Mouse (Mus musculus) kidney, postnatal 0 days (tissue): ENCODE results near the gene Ankrd23. TPM values are rescaled to one million over a fixed set of nuclear protein-coding genes. Genes with fewer than 3 reads are reported as not detected.

ENCODE experiments used
- ATAC-seq: fragments of 200-750 bp; cut with Nextera tagmentation; replicated peaks from 2 replicates; pipeline ENCODE4 v1.8.0; 2017; ENCODE audit warnings: low read depth, moderate number of reproducible peaks, moderate TSS enrichment, moderate library complexity; ENCODE audit not compliant: low FRiP score
- DNase-seq: peaks from one replicate; pipeline ENCODE4 v3.0.0-alpha.2; 2016; ENCODE audit warnings: low spot score
- H3K27ac ChIP-seq: fragments of 300-500 bp; sonication (generic); 2 replicates; pipeline ENCODE4 v1.5.1; 2014; ENCODE audit warnings: mild to moderate bottlenecking
- H3K27me3 ChIP-seq: fragments of 300-500 bp; sonication (generic); 2 replicates; pipeline ENCODE4 v1.6.1; 2014; ENCODE audit warnings: low read length, mixed read lengths; ENCODE audit not compliant: insufficient read depth
- H3K36me3 ChIP-seq: fragments of 300-500 bp; sonication (generic); 2 replicates; pipeline ENCODE4 v1.6.1; 2014; ENCODE audit warnings: low read length, mixed read lengths; ENCODE audit not compliant: insufficient read depth
- H3K4me1 ChIP-seq: fragments of 300-500 bp; sonication (generic); replicated peaks from 2 replicates; pipeline ENCODE4 v1.6.1; 2014; ENCODE audit warnings: antibody characterized with exemption, low read length, mixed read lengths; ENCODE audit not compliant: insufficient read depth
- H3K4me2 ChIP-seq: fragments of 300-500 bp; sonication (generic); 2 replicates; pipeline ENCODE4 v1.6.1; 2014; ENCODE audit warnings: mild to moderate bottlenecking, low read length, moderate library complexity, mixed read lengths
- H3K4me3 ChIP-seq: fragments of 300-500 bp; sonication (generic); replicated peaks from 2 replicates; pipeline ENCODE4 v1.5.1; 2014; ENCODE audit warnings: low read depth, low read length
- H3K9ac ChIP-seq: fragments of 300-500 bp; sonication (generic); 2 replicates; pipeline ENCODE4 v1.6.1; 2014; ENCODE audit warnings: low read depth, low read length
- H3K9me3 ChIP-seq: fragments of 300-500 bp; sonication (generic); replicated peaks from 2 replicates; pipeline ENCODE4 v1.6.1; 2016; ENCODE audit warnings: low read length, inconsistent platforms, mixed read lengths
- CTCF ChIP-seq: IDR thresholded peaks from 2 replicates; pipeline ENCODE4 v1.5.1; 2016; ENCODE audit warnings: antibody characterized with exemption, low read depth, mild to moderate bottlenecking, moderate library complexity
- WGBS: fragments of 180-500 bp; shearing (Covaris S2); extraction: QIAGEN DNeasy Blood & Tissue Kit; methylation state at CpG from one replicate; pipeline ENCODE4 v1.1.7; 2014; 5-methylcytosine and 5-hydroxymethylcytosine counted together
- polyA plus RNA-seq: library from polyadenylated mRNA; unstranded; fragments of >200 nt; fragmentation: Nextera tagmentation; extraction: Ambion mirVana; gene quantifications from 2 replicates; pipeline ENCODE4 v1.2.1, GENCODE M21; 2015

Gene Ankrd23
- polyA plus RNA-seq, 1 experiment from 2014 or later, result 10.9 TPM

GRCm38 (mm10) chr1:36572140-36572700, 35.5 kb upstream of the Ankrd23 start:
- peaks cover 47% of the 10 kb centered on the region for H3K4me1 ChIP-seq
- ATAC-seq (no peak), DNase-seq (no peak)
- TF ChIP-seq CTCF, result no peak
- 0 out of 2 replicates have a peak overlapping the region, but pooled peaks have one; percentile 15 for H3K27ac ChIP-seq
- H3K9me3 ChIP-seq, result no peaks in the 10 kb centered on the region
- no peaks in the 10 kb centered on the region for H3K36me3 ChIP-seq
- H3K9ac ChIP-seq, result no peak overlapping the region
- H3K27me3 ChIP-seq, result no peaks in the 10 kb centered on the region
- no peak overlapping the region for H3K4me2 ChIP-seq
- H3K4me3 ChIP-seq, result no peak overlapping the region
- WGBS, result 55% methylated on average over 2 of the region's 2 CpGs

GRCm38 (mm10) chr1:36571627-36572026, 34.9 kb upstream of the Ankrd23 start:
- peak; percentile 63 for DNase-seq

GRCm38 (mm10) chr1:36570320-36570719, 33.6 kb upstream of the Ankrd23 start:
- TF ChIP-seq CTCF, result no peak
- Histone ChIP-seq H3K4me1 (peaks cover 38% of the 10 kb centered on the region), H3K9ac (no peak overlapping the region), H3K4me2 (no peak overlapping the region), H3K4me3 (no peak overlapping the region), H3K27me3 (no peaks in the 10 kb centered on the region), H3K27ac (no peak overlapping the region), H3K9me3 (no peaks in the 10 kb centered on the region), H3K36me3 (no peaks in the 10 kb centered on the region)
- no peak for ATAC-seq
- no peak for DNase-seq
- 88% methylated on average over 5 of the region's 5 CpGs for WGBS

More at GRCm38 (mm10) chr1:36571627-36572026, 34.9 kb upstream of the Ankrd23 start:
- TF ChIP-seq CTCF, result no peak
- peak; percentile 40; the same call in 1 of the 2 replicates for ATAC-seq
- no peaks in the 10 kb centered on the region for H3K9me3 ChIP-seq
- no peak overlapping the region for H3K4me2 ChIP-seq
- no peaks in the 10 kb centered on the region for H3K27me3 ChIP-seq
- no peak overlapping the region for H3K4me3 ChIP-seq
- no peaks in the 10 kb centered on the region for H3K36me3 ChIP-seq
- H3K9ac ChIP-seq, result no peak overlapping the region
- peaks cover 44% of the 10 kb centered on the region for H3K4me1 ChIP-seq
- H3K27ac ChIP-seq, result no peak overlapping the region
- WGBS, result 37% methylated on average over 6 of the region's 6 CpGs

GRCm38 (mm10) chr1:36569694-36570276, 33.1 kb upstream of the Ankrd23 start:
- ATAC-seq, result no peak
- DNase-seq, result no peak
- Histone ChIP-seq H3K9me3 (no peaks in the 10 kb centered on the region), H3K4me2 (no peak overlapping the region), H3K4me1 (peaks cover 38% of the 10 kb centered on the region), H3K4me3 (no peak overlapping the region), H3K27ac (peak overlapping the region; percentile 66), H3K27me3 (no peaks in the 10 kb centered on the region), H3K36me3 (no peaks in the 10 kb centered on the region), H3K9ac (no peak overlapping the region)
- 33% methylated on average over 7 of the region's 7 CpGs for WGBS
- TF ChIP-seq CTCF, result no peak

GRCm38 (mm10) chr1:36568776-36569175, 32.1 kb upstream of the Ankrd23 start:
- no peaks in the 10 kb centered on the region for H3K27me3 ChIP-seq
- H3K9me3 ChIP-seq, result no peaks in the 10 kb centered on the region
- H3K4me3 ChIP-seq, result no peak overlapping the region
- H3K4me2 ChIP-seq, result no peak overlapping the region
- DNase-seq, result peak; percentile 63
- H3K9ac ChIP-seq, result no peak overlapping the region
- ATAC-seq, result no peak
- no peaks in the 10 kb centered on the region for H3K36me3 ChIP-seq
- TF ChIP-seq CTCF, result no peak
- 45% methylated on average over 4 of the region's 4 CpGs for WGBS
- H3K4me1 ChIP-seq, result peaks cover 34% of the 10 kb centered on the region
- H3K27ac ChIP-seq, result peak overlapping the region; percentile 66

GRCm38 (mm10) chr1:36567818-36568603, 31.3 kb upstream of the Ankrd23 start:
- no peak for TF ChIP-seq CTCF
- no peaks in the 10 kb centered on the region for H3K9me3 ChIP-seq
- H3K36me3 ChIP-seq, result no peaks in the 10 kb centered on the region
- DNase-seq, result peak; percentile 68
- peak overlapping the region; percentile 14; the same call in 1 of the 2 replicates for H3K4me2 ChIP-seq
- H3K27ac ChIP-seq, result peak overlapping the region; percentile 66
- H3K9ac ChIP-seq, result no peak overlapping the region
- peaks cover 27% of the 10 kb centered on the region for H3K4me1 ChIP-seq
- WGBS, result 16% methylated on average over 21 of the region's 21 CpGs
- no peaks in the 10 kb centered on the region for H3K27me3 ChIP-seq
- H3K4me3 ChIP-seq, result no peak overlapping the region
- peak; percentile 63 for ATAC-seq
